Mouse (Mus musculus) layer of hippocampus, adult 9-11 months (tissue): ENCODE results near the gene Tcf7l2.

Experiments used
- DNase-seq: peaks from one replicate; pipeline ENCODE4 v3.0.0; 2022

Gene Tcf7l2

GRCm38 (mm10) chr19:55836930-55837687 lies 95.5 kb downstream of the Tcf7l2 start:
- no peak for DNase-seq

- peak; percentile 16 for DNase-seq
These were observed 96.3 kb downstream of the Tcf7l2 start for GRCm38 (mm10) chr19:55837924-55838323.

DNA sequence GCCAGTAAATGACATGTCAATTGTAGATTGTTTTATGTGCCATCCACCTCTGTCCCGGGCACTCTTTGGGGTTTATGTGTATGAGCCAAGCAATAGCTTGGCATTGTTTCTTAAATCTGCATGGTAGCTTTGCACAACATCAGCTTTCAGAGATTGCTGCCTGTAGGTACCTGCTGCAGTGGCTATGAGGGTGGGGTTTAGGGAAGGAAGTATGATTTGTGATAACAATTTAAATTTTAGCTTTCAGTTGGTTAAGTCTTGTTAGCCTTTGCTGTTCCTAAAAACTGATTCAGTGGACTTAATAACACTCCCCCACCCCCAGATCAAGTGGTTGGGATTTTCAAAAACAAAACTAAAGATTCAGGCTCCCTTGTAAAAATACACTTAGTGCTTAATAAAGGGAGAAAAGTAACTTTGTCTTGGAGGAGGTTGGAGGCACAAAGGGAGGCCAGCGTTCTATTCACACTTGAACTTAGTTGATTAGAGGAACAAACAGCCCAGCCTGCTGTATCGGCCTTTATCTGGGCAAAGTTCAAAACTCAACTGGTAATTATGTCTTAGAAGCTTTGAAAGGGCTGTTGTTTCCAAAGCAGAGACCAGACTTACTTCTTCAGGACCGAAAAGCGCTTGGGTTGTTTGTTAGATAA lies 96.9 kb downstream of the Tcf7l2 start:
- no peak for DNase-seq

DNA sequence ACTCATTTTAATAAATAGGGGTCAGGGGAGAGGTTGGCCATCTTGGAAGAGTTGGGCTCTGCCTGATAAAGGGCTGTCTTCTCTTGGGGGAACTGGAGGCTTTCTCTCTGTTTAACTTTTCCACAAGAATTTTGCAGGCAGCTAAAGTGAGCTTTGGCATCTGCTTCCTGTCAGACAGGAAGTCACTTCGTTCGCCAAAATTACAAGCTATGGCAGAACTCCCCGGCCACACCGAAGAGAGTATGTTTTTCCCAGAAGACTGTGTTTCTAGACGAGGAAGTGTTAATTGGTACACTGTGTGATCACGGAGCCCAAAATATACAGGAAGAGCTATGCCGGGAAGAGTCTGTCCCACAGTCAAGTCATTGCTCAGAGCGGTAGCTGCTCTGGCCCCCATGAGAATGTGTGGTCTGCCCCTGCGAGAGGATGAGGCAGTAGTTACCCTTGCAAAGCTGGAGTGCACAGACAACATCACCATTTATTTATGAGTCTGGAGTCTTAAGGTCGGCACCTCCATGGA lies 97.5 kb downstream of the Tcf7l2 start:
- no peak for DNase-seq

DNA sequence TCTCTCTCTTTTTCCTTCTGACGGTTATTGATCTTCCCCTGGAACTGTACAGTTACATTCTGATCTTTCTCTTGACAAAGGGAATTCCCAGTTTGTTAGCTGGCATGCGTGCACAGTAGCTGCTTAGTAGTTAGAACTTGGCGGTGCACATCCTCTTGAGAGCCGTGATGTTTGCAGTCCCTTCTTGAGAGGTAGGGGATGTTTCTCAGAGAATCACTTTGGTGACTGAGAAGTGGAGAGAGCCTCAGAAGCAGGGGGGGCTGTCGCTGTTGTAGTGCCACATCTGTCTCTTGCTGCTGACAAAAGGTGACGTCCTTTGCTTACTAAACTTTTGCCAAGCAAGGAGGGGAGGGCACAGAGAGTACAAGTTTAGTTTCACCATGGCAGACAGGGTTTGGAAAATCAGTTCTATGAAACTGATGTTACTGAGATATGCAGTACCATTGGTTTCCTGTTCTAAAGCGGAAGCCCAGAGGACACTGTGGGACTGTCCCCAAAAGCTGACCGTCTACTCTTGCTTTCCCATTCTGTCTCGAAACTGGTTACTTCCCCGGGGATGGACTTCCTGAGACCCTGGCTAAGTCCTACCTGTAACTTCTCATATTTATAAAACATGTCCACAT lies 99.0 kb downstream of the Tcf7l2 start:
- no peak for DNase-seq

DNA sequence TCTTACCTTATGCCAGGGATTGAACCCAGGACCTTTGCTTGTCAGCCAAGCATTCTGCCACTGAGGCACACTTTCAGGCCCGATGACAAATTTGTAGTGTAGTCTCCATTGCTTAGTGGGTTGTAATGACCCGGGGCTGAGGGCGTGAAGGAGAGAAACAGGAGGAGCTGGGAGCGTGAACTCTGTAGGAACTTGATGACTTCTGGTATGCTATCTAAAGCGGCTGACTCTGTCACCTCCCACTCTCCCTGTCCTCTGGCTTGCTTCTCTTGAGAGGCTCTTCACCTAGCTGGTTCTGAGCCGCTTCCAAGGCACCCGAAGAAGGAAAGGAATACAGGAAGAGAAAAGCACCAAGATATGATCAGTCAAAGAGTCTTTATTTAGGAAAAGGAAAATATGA lies 100.4 kb downstream of the Tcf7l2 start:
- no peak for DNase-seq

DNA sequence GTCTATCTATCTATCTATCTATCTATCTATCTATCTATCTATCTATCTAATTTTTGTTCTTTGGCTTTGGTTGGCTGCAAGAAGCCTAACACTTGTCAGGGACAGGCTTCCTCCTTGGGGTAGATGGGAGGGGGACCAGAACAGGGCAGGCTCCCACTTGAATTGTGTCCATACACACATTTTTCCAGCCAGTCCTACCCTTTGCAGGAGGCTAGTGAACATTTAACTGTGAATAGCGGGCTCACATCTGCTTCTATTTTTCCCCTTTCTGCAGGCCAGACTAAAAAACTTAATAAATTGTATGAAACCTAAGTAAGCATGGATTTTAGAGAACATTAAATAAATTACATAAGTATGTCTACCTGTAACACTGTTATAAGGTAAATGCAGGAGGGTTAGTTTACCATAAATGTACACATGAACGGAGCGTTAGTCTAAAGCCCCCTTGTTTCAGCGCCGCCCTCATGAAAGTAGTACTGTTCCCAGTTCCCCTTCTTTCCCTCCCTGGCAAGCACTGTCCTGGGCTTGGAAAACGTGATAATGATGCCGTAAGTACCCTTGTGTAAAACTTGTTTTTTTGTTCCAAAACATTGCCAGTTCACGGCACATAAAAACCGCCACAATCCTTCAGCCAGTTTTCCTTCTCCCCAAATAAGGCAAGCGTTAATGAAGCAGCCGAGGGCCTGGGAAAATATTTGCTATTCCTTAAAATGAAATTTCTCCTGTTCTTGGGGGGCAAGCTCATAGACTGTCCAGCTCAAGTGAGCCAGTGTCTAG lies 101.7 kb downstream of the Tcf7l2 start:
- no peak for DNase-seq

- no peak for DNase-seq
These were observed 104.1 kb downstream of the Tcf7l2 start for GRCm38 (mm10) chr19:55845702-55846101.

- no peak for DNase-seq
These were observed 104.6 kb downstream of the Tcf7l2 start for GRCm38 (mm10) chr19:55846256-55846655.

- DNase-seq, result no peak
These were observed 105.4 kb downstream of the Tcf7l2 start for GRCm38 (mm10) chr19:55847043-55847442.

DNA sequence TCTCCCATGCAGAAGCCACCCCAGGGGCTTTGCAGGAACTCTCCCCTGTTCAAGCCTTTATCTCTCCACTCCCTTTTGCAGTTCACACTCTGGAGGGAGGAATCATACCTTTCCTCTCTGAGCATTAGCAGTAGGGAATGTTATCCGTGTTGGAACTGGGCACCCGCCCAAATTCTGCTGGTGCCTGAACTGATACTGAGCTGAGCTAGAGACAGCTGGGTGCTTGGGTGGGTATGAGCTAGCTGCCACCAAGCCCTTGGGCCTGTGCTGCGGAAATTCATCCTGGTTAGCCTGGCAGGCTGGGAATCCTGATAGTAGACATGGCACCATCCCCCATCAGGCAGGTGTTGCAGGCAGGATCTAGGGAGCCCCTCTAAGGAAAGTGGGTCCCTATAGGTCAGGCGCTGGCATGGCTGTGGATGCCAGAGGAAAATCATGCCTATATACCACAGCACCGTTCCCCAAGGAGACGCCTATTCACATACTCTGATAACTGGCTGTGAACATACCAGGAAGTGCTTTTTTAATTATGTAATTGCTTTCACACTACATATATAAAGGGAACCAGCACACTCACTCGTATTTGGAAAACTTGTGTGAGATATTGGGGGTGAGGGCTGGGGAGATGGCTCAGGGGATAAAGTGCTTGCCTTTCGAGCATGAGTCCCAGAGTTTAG lies 108.9 kb downstream of the Tcf7l2 start:
- peak; percentile 61 for DNase-seq

DNA sequence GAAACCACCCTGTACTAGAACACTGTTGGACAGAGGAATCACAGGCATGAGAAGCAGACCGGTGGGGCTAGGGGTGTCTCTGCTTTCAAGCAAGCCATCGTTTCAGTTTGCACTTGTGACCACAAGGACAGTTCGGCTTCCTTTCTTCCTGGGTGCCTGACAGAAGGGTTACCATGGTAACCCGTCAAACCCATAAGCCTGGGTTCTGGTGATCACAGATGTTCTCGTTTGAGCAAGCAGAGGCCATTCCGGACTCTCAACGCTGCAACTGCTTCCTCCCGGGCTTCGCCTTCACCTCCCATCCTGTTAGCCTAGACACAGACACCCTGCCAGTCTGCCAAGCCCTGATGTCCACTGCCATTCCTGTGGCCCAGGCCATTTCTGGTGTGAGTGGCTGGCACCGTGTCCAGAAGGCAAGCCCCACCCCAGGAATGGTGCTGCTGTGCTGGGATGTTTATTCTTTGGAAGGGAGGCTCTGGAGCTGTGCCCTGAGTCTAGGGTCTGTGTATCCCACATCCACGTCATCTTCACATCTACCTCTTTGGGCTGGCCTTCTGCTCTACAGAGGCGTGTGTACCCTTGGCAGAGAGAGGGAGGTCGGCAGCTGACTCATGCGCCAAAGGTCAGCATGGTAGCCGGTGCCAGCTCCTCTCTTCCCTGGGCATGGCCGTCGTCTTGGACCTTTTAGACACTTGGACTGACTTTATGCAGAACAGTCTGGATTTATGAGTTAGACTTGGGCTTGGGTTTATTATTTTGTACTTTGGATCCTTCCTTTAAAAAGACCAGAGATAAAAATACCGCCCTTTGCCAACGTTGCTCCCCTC lies 110.1 kb downstream of the Tcf7l2 start:
- peak; percentile 26 for DNase-seq

- DNase-seq, result no peak
These were observed 112.8 kb downstream of the Tcf7l2 start for GRCm38 (mm10) chr19:55854389-55854788.

DNA sequence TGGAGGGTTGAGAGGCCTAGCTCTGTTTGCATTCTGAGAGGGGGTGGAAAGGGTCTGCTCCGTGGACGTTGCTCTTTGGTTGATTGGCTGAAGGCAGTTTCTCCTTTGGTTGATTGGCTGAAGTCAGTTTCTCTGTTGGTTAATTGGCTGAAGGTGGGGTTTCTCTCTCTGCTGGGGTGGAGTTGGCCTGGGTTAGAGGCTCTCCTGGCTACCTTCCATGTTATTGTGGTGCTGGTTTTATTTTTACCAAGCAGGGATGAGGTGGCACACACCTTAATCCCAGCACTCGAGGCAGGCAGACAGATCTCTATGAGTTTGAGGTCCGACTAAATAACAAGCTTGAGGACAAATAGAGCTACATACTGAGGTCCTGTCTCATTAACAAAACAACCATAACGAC lies 114.0 kb downstream of the Tcf7l2 start:
- DNase-seq, result no peak

GRCm38 (mm10) chr19:55857328-55857727 lies 115.7 kb downstream of the Tcf7l2 start:
- no peak for DNase-seq

GRCm38 (mm10) chr19:55860009-55860743 lies 118.6 kb downstream of the Tcf7l2 start:
- DNase-seq, result no peak

- no peak for DNase-seq
These were observed 120.1 kb downstream of the Tcf7l2 start for GRCm38 (mm10) chr19:55861746-55862145.

DNA sequence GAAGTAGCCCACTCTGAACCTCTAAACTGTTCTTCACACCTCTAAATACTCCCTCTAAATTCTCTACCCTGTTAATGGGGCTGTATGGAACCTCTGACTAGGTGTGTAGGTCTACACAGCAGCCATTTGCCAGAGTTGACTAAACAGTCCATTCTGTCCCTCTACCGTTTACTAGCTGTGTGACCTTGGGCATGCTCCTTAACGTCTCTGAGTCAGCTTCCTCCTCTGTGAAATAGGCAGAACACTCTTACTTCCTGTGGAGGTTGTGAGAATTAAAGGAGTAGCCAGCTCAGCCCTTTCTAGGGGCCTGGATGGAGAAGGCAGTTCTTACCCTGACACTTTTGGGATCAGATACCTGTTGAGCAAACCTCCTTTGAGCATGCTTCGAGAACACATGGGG lies 120.9 kb downstream of the Tcf7l2 start:
- no peak for DNase-seq

- DNase-seq, result no peak
These were observed 123.4 kb downstream of the Tcf7l2 start for GRCm38 (mm10) chr19:55865049-55865448.

GRCm38 (mm10) chr19:55865774-55866578 lies 124.4 kb downstream of the Tcf7l2 start:
- DNase-seq, result no peak
